Mouse (Mus musculus) lung, postnatal 0 days (tissue): Measurements from ENCODE around the gene Pctp. TPM values are rescaled to one million over a fixed set of nuclear protein-coding genes. Genes with fewer than 3 reads are reported as not detected.
A peak's percentile ranks its signal among the peaks of the same experiment; 100 is the strongest.

ENCODE experiments used
- ATAC-seq: fragments of 200-750 bp; cut with Nextera tagmentation; 2 replicates; pipeline ENCODE4 v1.8.0; 2017; ENCODE audit warnings: moderate library complexity
- DNase-seq: peaks from one replicate; pipeline ENCODE4 v3.0.0-alpha.2; 2016; ENCODE audit warnings: low spot score
- H3K27ac ChIP-seq: fragments of 300-500 bp; sonication (generic); 2 replicates; pipeline ENCODE4 v1.5.1; 2014; ENCODE audit warnings: antibody characterized with exemption, mild to moderate bottlenecking, low read length, mixed read lengths
- H3K27me3 ChIP-seq: fragments of 300-500 bp; sonication (generic); replicated peaks from 2 replicates; pipeline ENCODE4 v1.6.1; 2014; ENCODE audit warnings: low read length, mixed read lengths; ENCODE audit not compliant: insufficient read depth
- H3K36me3 ChIP-seq: fragments of 300-500 bp; sonication (generic); 2 replicates; pipeline ENCODE4 v1.6.1; 2014; ENCODE audit warnings: low read length, mixed read lengths; ENCODE audit not compliant: insufficient read depth
- H3K4me1 ChIP-seq: fragments of 300-500 bp; sonication (generic); 2 replicates; pipeline ENCODE4 v1.6.1; 2014; ENCODE audit warnings: antibody characterized with exemption, low read depth, low read length, mixed read lengths; ENCODE audit not compliant: insufficient read depth
- H3K4me2 ChIP-seq: fragments of 300-500 bp; sonication (generic); replicated peaks from 2 replicates; pipeline ENCODE4 v1.6.1; 2014; ENCODE audit warnings: low read depth, mild to moderate bottlenecking, low read length, moderate library complexity, mixed read lengths
- H3K4me3 ChIP-seq: fragments of 300-500 bp; sonication (generic); 2 replicates; pipeline ENCODE4 v1.5.1; 2014; ENCODE audit warnings: low read depth, low read length
- H3K9ac ChIP-seq: fragments of 300-500 bp; sonication (generic); replicated peaks from 2 replicates; pipeline ENCODE4 v1.6.1; 2014; ENCODE audit warnings: low read depth, mild to moderate bottlenecking
- H3K9me3 ChIP-seq: fragments of 300-500 bp; sonication (generic); 2 replicates; pipeline ENCODE4 v1.6.1; 2016; ENCODE audit warnings: low read length, mixed read lengths
- CTCF ChIP-seq: IDR thresholded peaks from 2 replicates; pipeline ENCODE4 v1.5.1; 2016; ENCODE audit warnings: antibody characterized with exemption, mild to moderate bottlenecking
- EP300 ChIP-seq: IDR thresholded peaks from 2 replicates; pipeline ENCODE4 v1.6.1; 2016; ENCODE audit warnings: antibody characterized with exemption, mild to moderate bottlenecking, control low read depth
- WGBS: fragments of 180-500 bp; shearing (Covaris S2); extraction: QIAGEN DNeasy Blood & Tissue Kit; methylation state at CpG from one replicate; pipeline ENCODE4 v1.1.7; 2014; 5-methylcytosine and 5-hydroxymethylcytosine counted together
- polyA plus RNA-seq: library from polyadenylated mRNA; unstranded; fragments of >200 nt; fragmentation: Nextera tagmentation; extraction: Ambion mirVana; gene quantifications from 2 replicates; pipeline ENCODE4 v1.2.1, GENCODE M21; 2015

The Pctp gene
- polyA plus RNA-seq, 1 experiment from 2014 or later, result 11.0 TPM

GRCm38 (mm10) chr11:90025891-90026801 lies 23.5 kb upstream of the Pctp start:
- WGBS, result 55% methylated on average over 14 of the region's 14 CpGs
- Histone ChIP-seq H3K27ac (no peak overlapping the region), H3K4me3 (no peak overlapping the region), H3K36me3 (no peaks in the 10 kb centered on the region), H3K9ac (no peak overlapping the region), H3K9me3 (no peaks in the 10 kb centered on the region), H3K4me1 (peaks cover 6% of the 10 kb centered on the region), H3K4me2 (no peak overlapping the region), H3K27me3 (no peaks in the 10 kb centered on the region)
- ATAC-seq (peak; percentile 34; the same call in 1 of the 2 replicates), DNase-seq (no peak)
- TF ChIP-seq CTCF (no peak), EP300 (no peak)

GRCm38 (mm10) chr11:90019161-90019560 lies 16.5 kb upstream of the Pctp start:
- no peak overlapping the region for H3K27ac ChIP-seq
- 14% methylated on average over 7 of the region's 7 CpGs for WGBS
- DNase-seq (peak; percentile 72), ATAC-seq (no peak)
- H3K4me2 ChIP-seq, result no peak overlapping the region
- H3K4me3 ChIP-seq, result no peak overlapping the region
- no peaks in the 10 kb centered on the region for H3K27me3 ChIP-seq
- no peak overlapping the region for H3K9ac ChIP-seq
- no peaks in the 10 kb centered on the region for H3K4me1 ChIP-seq
- TF ChIP-seq CTCF (peak; percentile 87), EP300 (no peak)
- no peaks in the 10 kb centered on the region for H3K9me3 ChIP-seq
- no peaks in the 10 kb centered on the region for H3K36me3 ChIP-seq

- H3K27ac ChIP-seq, result no peak overlapping the region
- no peak for TF ChIP-seq EP300
- no peak for TF ChIP-seq CTCF
- no peak overlapping the region for H3K4me3 ChIP-seq
- H3K27me3 ChIP-seq, result no peaks in the 10 kb centered on the region
- H3K9me3 ChIP-seq, result no peaks in the 10 kb centered on the region
- no peaks in the 10 kb centered on the region for H3K36me3 ChIP-seq
- no peaks in the 10 kb centered on the region for H3K4me1 ChIP-seq
- H3K4me2 ChIP-seq, result no peak overlapping the region
- no peak overlapping the region for H3K9ac ChIP-seq
- DNase-seq (no peak), ATAC-seq (no peak)
- 58% methylated on average over 7 of the region's 7 CpGs for WGBS
These were observed 12.6 kb upstream of the Pctp start for GRCm38 (mm10) chr11:90015281-90015680.

- TF ChIP-seq CTCF, result no peak
- H3K4me1 ChIP-seq, result no peaks in the 10 kb centered on the region
- ATAC-seq, result no peak
- WGBS, result 88% methylated on average over 6 of the region's 6 CpGs
- H3K27ac ChIP-seq, result no peak overlapping the region
- no peaks in the 10 kb centered on the region for H3K36me3 ChIP-seq
- H3K27me3 ChIP-seq, result no peaks in the 10 kb centered on the region
- H3K9ac ChIP-seq, result no peak overlapping the region
- H3K4me2 ChIP-seq, result no peak overlapping the region
- no peak for DNase-seq
- no peaks in the 10 kb centered on the region for H3K9me3 ChIP-seq
- no peak overlapping the region for H3K4me3 ChIP-seq
These were observed 11.0 kb upstream of the Pctp start for GRCm38 (mm10) chr11:90013657-90014056.

GRCm38 (mm10) chr11:90007791-90008531 lies 5.3 kb upstream of the Pctp start:
- no peak overlapping the region for H3K4me2 ChIP-seq
- H3K27me3 ChIP-seq, result no peaks in the 10 kb centered on the region
- WGBS, result 33% methylated on average over 7 of the region's 7 CpGs
- no peak overlapping the region for H3K4me3 ChIP-seq
- H3K4me1 ChIP-seq, result no peaks in the 10 kb centered on the region
- no peaks in the 10 kb centered on the region for H3K9me3 ChIP-seq
- TF ChIP-seq CTCF (no peak), EP300 (no peak)
- ATAC-seq (no peak), DNase-seq (no peak)
- no peak overlapping the region for H3K9ac ChIP-seq
- no peak overlapping the region for H3K27ac ChIP-seq
- H3K36me3 ChIP-seq, result no peaks in the 10 kb centered on the region

GRCm38 (mm10) chr11:90006111-90006510 lies 3.4 kb upstream of the Pctp start:
- Histone ChIP-seq H3K9ac (no peak overlapping the region), H3K4me2 (no peak overlapping the region), H3K4me1 (peaks cover 11% of the 10 kb centered on the region; the same call in 1 of the 2 replicates), H3K9me3 (no peaks in the 10 kb centered on the region), H3K27ac (no peak overlapping the region), H3K4me3 (no peak overlapping the region), H3K36me3 (no peaks in the 10 kb centered on the region), H3K27me3 (no peaks in the 10 kb centered on the region)
- DNase-seq (no peak), ATAC-seq (no peak)
- 33% methylated on average over 4 of the region's 4 CpGs for WGBS
- TF ChIP-seq EP300 (no peak), CTCF (no peak)
